Mouse (Mus musculus) spleen, postnatal 4 days (tissue): ENCODE measurements around the gene Aff4.
"Not testable (repeated sequence)": the region's sequence is repeated elsewhere in the genome, so short reads cannot be mapped to it uniquely, and the experiment has no call there.

ENCODE experiments used
- DNase-seq, 2 experiments: peaks; one replicate each; pipeline ENCODE4 v3.0.0; 2022; ENCODE audit warnings: low spot score in 2 of 2

The Aff4 gene

GRCm38 (mm10) chr11:53337684-53338083, 12.9 kb upstream of the Aff4 start:
- DNase-seq = no peak

GRCm38 (mm10) chr11:53341019-53341418, 9.6 kb upstream of the Aff4 start:
- DNase-seq = not testable (repeated sequence)

- no peak for DNase-seq
Observed at GRCm38 (mm10) chr11:53342711-53343110, 7.9 kb upstream of the Aff4 start.

- DNase-seq = no peak
Observed at GRCm38 (mm10) chr11:53345328-53345727, 5.3 kb upstream of the Aff4 start.

- no peak for DNase-seq
Observed at GRCm38 (mm10) chr11:53345738-53346137, 4.9 kb upstream of the Aff4 start.

- peak; percentile 26 to 71 for DNase-seq
Observed at GRCm38 (mm10) chr11:53351224-53351942, 750 bp downstream of the Aff4 start.

GRCm38 (mm10) chr11:53351943-53352590, 1.4 kb downstream of the Aff4 start:
- no peak for DNase-seq

GRCm38 (mm10) chr11:53358504-53359155, 8.0 kb downstream of the Aff4 start:
- no peak for DNase-seq

- no peak for DNase-seq
Observed at GRCm38 (mm10) chr11:53367032-53367431, 16.4 kb downstream of the Aff4 start.

GRCm38 (mm10) chr11:53378918-53379317, 28.3 kb downstream of the Aff4 start:
- DNase-seq = no peak

- DNase-seq = no peak
Observed at GRCm38 (mm10) chr11:53383758-53384428, 33.3 kb downstream of the Aff4 start.

- no peak for DNase-seq
Observed at GRCm38 (mm10) chr11:53393856-53394255, 43.2 kb downstream of the Aff4 start.

GRCm38 (mm10) chr11:53403638-53404037, 53.0 kb downstream of the Aff4 start:
- DNase-seq = no peak

GRCm38 (mm10) chr11:53411738-53412137, 61.1 kb downstream of the Aff4 start:
- DNase-seq = no peak

GRCm38 (mm10) chr11:53413871-53414270, 63.2 kb downstream of the Aff4 start:
- no peak for DNase-seq

- DNase-seq = no peak
Observed at GRCm38 (mm10) chr11:53418048-53418447, 67.4 kb downstream of the Aff4 start.

- no peak for DNase-seq
Observed at GRCm38 (mm10) chr11:53423036-53423435, 72.4 kb downstream of the Aff4 start, which contains the start of gene Leap2. Gene Leap2 (minus strand): TSS chr11:53423170.

- DNase-seq = no peak
Observed at GRCm38 (mm10) chr11:53424826-53425225, 74.2 kb downstream of the Aff4 start.

- no peak for DNase-seq
Observed at GRCm38 (mm10) chr11:53425251-53425650, 74.6 kb downstream of the Aff4 start.

GRCm38 (mm10) chr11:53425711-53426255, 75.2 kb downstream of the Aff4 start:
- no peak for DNase-seq

- DNase-seq = not testable (repeated sequence)
Observed at GRCm38 (mm10) chr11:53426914-53427313, 76.3 kb downstream of the Aff4 start.
